Mouse (Mus musculus): ENCODE measurements around the gene Il17c.

GRCm38 (mm10) chr8:122457171-122457570, 35.4 kb downstream of the Il17c start:
- TF ChIP-seq POLR2A (IDR thresholded peaks at IDR 0.05; ENCODE audit: extremely low read depth, insufficient read depth, low read length) (no peak), CTCF (IDR thresholded peaks at IDR 0.05; ENCODE audit: extremely low read depth, insufficient read depth, low read length) (no peak)

Measured in cortical plate, adult 2 months (tissue).